Mouse (Mus musculus) spleen, adult 12 weeks (tissue): Measurements from ENCODE around the gene Bcl2l11.
"Not testable (repeated sequence)": the region's sequence is repeated elsewhere in the genome, so short reads cannot be mapped to it uniquely, and the experiment has no call there.

Source experiments
- DNase-seq: peaks from one replicate; pipeline ENCODE4 v3.0.0; 2022; ENCODE audit warnings: low spot score

Gene Bcl2l11

GRCm38 (mm10) chr2:128125635-128126470 is at the start of gene Bcl2l11:
TSS of gene Bcl2l11 (plus strand) at chr2:128126038.
- DNase-seq = peak; percentile 90

- no peak for DNase-seq
Observed at GRCm38 (mm10) chr2:128076936-128077335, 48.9 kb upstream of the Bcl2l11 start.

- DNase-seq = no peak
Observed at GRCm38 (mm10) chr2:128078859-128079258, 47.0 kb upstream of the Bcl2l11 start.

GRCm38 (mm10) chr2:128079316-128079715 is 46.5 kb upstream of the Bcl2l11 start:
- DNase-seq = no peak

- no peak for DNase-seq
Observed at GRCm38 (mm10) chr2:128083844-128084243, 42.0 kb upstream of the Bcl2l11 start.

- no peak for DNase-seq
Observed at GRCm38 (mm10) chr2:128084607-128085006, 41.2 kb upstream of the Bcl2l11 start.

GRCm38 (mm10) chr2:128085481-128085880 is 40.4 kb upstream of the Bcl2l11 start:
- no peak for DNase-seq

- DNase-seq = no peak
Observed at GRCm38 (mm10) chr2:128086301-128086886, 39.4 kb upstream of the Bcl2l11 start.

- no peak for DNase-seq
Observed at GRCm38 (mm10) chr2:128086996-128087526, 38.8 kb upstream of the Bcl2l11 start.

GRCm38 (mm10) chr2:128087798-128088545 is 37.9 kb upstream of the Bcl2l11 start:
- DNase-seq = no peak

- DNase-seq = no peak
Observed at GRCm38 (mm10) chr2:128090283-128090885, 35.5 kb upstream of the Bcl2l11 start.

- DNase-seq = no peak
Observed at GRCm38 (mm10) chr2:128091431-128092369, 34.1 kb upstream of the Bcl2l11 start.

- DNase-seq = no peak
Observed at GRCm38 (mm10) chr2:128092451-128092850, 33.4 kb upstream of the Bcl2l11 start.

- DNase-seq = no peak
Observed at GRCm38 (mm10) chr2:128094196-128094595, 31.6 kb upstream of the Bcl2l11 start.

- DNase-seq = no peak
Observed at GRCm38 (mm10) chr2:128094602-128095001, 31.2 kb upstream of the Bcl2l11 start.

- no peak for DNase-seq
Observed at GRCm38 (mm10) chr2:128095270-128095669, 30.6 kb upstream of the Bcl2l11 start.

GRCm38 (mm10) chr2:128096070-128096469 is 29.8 kb upstream of the Bcl2l11 start:
- DNase-seq = no peak

GRCm38 (mm10) chr2:128098118-128098517 is 27.7 kb upstream of the Bcl2l11 start:
- DNase-seq = not testable (repeated sequence)

- no peak for DNase-seq
Observed at GRCm38 (mm10) chr2:128102086-128102485, 23.8 kb upstream of the Bcl2l11 start.

- DNase-seq = no peak
Observed at GRCm38 (mm10) chr2:128104815-128105214, 21.0 kb upstream of the Bcl2l11 start.

GRCm38 (mm10) chr2:128105651-128106050 is 20.2 kb upstream of the Bcl2l11 start:
- no peak for DNase-seq
